ENCODE assay signal across 20 mouse cellular contexts in genomic region chr9:25048940-25049339, GRCm38 (mm10). TPM values are rescaled to one million over a fixed set of nuclear protein-coding genes. Genes with fewer than 3 reads are reported as not detected.
"Had no signal": no experiment of that assay in that cellular context is flagged by ENCODE, and none has a peak within 500 bp of the region (broad histone marks: within the 10 kb centered on the region; RNA-seq: fewer than 3 reads in every experiment).

No protein-coding gene starts in this region.

- H3K27me3 ChIP-seq: midbrain, embryonic 15.5 days; neural tube, embryonic 13.5 days; stomach, embryonic 15.5 days had no signal

- H3K9me3 ChIP-seq: limb, embryonic 13.5 days; midbrain, embryonic 15.5 days; neural tube, embryonic 13.5 days; stomach, embryonic 15.5 days had no signal

- H3K4me3 ChIP-seq: layer of hippocampus, adult 2 months; limb, embryonic 13.5 days; midbrain, embryonic 15.5 days; neural tube, embryonic 13.5 days; stomach, embryonic 15.5 days had no signal

- H3K36me3 ChIP-seq: limb, embryonic 13.5 days; midbrain, embryonic 15.5 days; neural tube, embryonic 13.5 days; stomach, embryonic 15.5 days had no signal

- ATAC-seq: midbrain, embryonic 15.5 days had no signal

- H3K27ac ChIP-seq: layer of hippocampus, adult 2 months; limb, embryonic 13.5 days; liver, embryonic 14.5 days; macrophage; midbrain, embryonic 15.5 days; neural tube, embryonic 13.5 days; stomach, embryonic 15.5 days had no signal

- H3K9ac ChIP-seq: limb, embryonic 13.5 days; liver, embryonic 14.5 days; midbrain, embryonic 15.5 days; neural tube, embryonic 13.5 days; stomach, embryonic 15.5 days had no signal

- H3K4me1 ChIP-seq: limb, embryonic 13.5 days; midbrain, embryonic 15.5 days; neural tube, embryonic 13.5 days; stomach, embryonic 15.5 days had no signal

- DNase-seq: kidney, adult 11 months; kidney, adult 9 months; left cerebral cortex, postnatal 4 days; right cerebral cortex, postnatal 14 days; thymus, adult 2 months; thymus, postnatal 36 days had no signal

- H3K4me2 ChIP-seq: limb, embryonic 13.5 days; midbrain, embryonic 11.5 days; midbrain, embryonic 15.5 days; neural tube, embryonic 13.5 days; stomach, embryonic 15.5 days had no signal

RNA-seq across cellular contexts. Expression of gene Gm10181, which starts 40.3 kb away (rescaled TPM):
- total RNA-seq: layer of hippocampus, adult 2 months; layer of hippocampus, postnatal 10 days; left cerebral cortex, postnatal 10 days; left cerebral cortex, postnatal 4 days; monocyte, adult 5-6 weeks had no signal
- polyA plus RNA-seq: intestine, embryonic 14.5 days; limb, embryonic 13.5 days; liver, embryonic 14.5 days; macrophage; midbrain, embryonic 11.5 days; midbrain, embryonic 15.5 days; neural tube, embryonic 13.5 days; spleen, adult 2 months; stomach, embryonic 15.5 days; testis, adult 2 months; thymus, adult 2 months had no signal
